Comparison of ENCODE assay signal across 9 mouse cellular contexts in the genomic region with DNA sequence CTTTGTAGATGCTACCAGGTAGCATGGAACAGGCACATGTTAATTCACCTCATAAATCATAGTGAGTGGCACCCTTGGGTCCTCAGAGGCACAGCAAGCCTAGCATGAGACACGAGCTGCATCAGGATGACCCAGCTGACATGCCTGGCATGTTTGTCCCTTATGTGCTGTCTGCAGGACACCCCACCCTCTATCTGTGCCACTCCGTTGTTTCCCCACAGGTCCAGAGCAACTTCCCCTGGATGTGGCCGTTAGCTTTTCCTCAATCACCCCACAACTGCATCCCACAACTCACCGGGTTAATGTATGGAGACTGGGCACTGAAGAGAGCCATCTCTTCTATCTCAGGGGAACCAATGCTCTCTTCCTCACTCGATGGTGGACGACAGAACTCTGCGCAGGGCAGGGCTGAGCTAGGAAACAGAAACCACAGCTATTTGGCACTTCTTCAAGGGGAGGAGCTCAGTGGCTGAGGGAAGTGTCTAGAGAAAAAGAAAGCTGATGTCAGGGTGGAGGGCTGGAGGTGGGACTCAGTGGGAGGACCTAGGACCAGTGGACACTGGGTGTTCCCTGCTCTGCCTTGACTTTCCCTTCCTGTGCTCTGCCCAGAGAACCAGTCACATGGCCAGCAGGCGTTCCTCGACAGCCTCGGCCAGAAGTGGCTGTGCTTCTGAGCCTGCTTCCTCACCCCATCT. TPM values are rescaled to one million over a fixed set of nuclear protein-coding genes. Genes with fewer than 3 reads are reported as not detected.
DNase-seq lines count a peak whose midpoint lies in the region; ATAC-seq lines count a peak whose summit lies in the region.
"Had no signal": no experiment of that assay in that cellular context is flagged by ENCODE, and none has a peak within 500 bp of the region (broad histone marks: within the 10 kb centered on the region; RNA-seq: fewer than 3 reads in every experiment).

A gene (minus strand): TSS at position 464 of the 695 bp plus-strand sequence.

- H3K4me2 ChIP-seq in midbrain, embryonic 14.5 days (ENCODE audit: low read length): no peak within 1 kb of the TSS
- H3K4me2 ChIP-seq in midbrain, embryonic 13.5 days (replicated peaks): no peak within 1 kb of the TSS
- peak within 1 kb of the TSS; percentile 62 for H3K4me2 ChIP-seq in heart, embryonic 13.5 days
- no peak within 1 kb of the TSS for H3K4me2 ChIP-seq in forebrain, embryonic 16.5 days (ENCODE audit: low read length)
- H3K4me2 ChIP-seq: embryonic facial prominence, embryonic 12.5 days had no signal

- no peaks in the 10 kb centered on the region for H3K27me3 ChIP-seq in midbrain, embryonic 14.5 days (ENCODE audit: control insufficient read depth, insufficient read depth, low read length)
- no peaks in the 10 kb centered on the region for H3K27me3 ChIP-seq in midbrain, embryonic 13.5 days
- H3K27me3 ChIP-seq in heart, embryonic 13.5 days (replicated peaks): no peaks in the 10 kb centered on the region
- no peaks in the 10 kb centered on the region for H3K27me3 ChIP-seq in forebrain, embryonic 16.5 days (replicated peaks; ENCODE audit: control insufficient read depth, insufficient read depth, low read length)
- H3K27me3 ChIP-seq: embryonic facial prominence, embryonic 12.5 days had no signal

- peak; percentile 5 for DNase-seq in midbrain, embryonic 14.5 days
- DNase-seq in kidney, postnatal 36 days: peak; percentile 80 to 86
- DNase-seq in thymus, postnatal 14 days: peak; percentile 75

- H3K36me3 ChIP-seq in midbrain, embryonic 14.5 days (ENCODE audit: control insufficient read depth, insufficient read depth, low read length): no peaks in the 10 kb centered on the region
- no peaks in the 10 kb centered on the region for H3K36me3 ChIP-seq in midbrain, embryonic 13.5 days
- H3K36me3 ChIP-seq in heart, embryonic 13.5 days: no peaks in the 10 kb centered on the region
- H3K36me3 ChIP-seq in forebrain, embryonic 16.5 days (ENCODE audit: control insufficient read depth, insufficient read depth): no peaks in the 10 kb centered on the region
- H3K36me3 ChIP-seq: embryonic facial prominence, embryonic 12.5 days had no signal

- H3K9me3 ChIP-seq in midbrain, embryonic 14.5 days (ENCODE audit: control insufficient read depth, low read length): no peaks in the 10 kb centered on the region
- H3K9me3 ChIP-seq in midbrain, embryonic 13.5 days: no peaks in the 10 kb centered on the region
- H3K9me3 ChIP-seq in heart, embryonic 13.5 days: 0 out of 2 replicates have a peak, but pooled peaks cover 8% of the 10 kb centered on the region
- no peaks in the 10 kb centered on the region for H3K9me3 ChIP-seq in forebrain, embryonic 16.5 days (ENCODE audit: control insufficient read depth, low read length)
- H3K9me3 ChIP-seq: embryonic facial prominence, embryonic 12.5 days had no signal

- no peaks in the 10 kb centered on the region for H3K4me1 ChIP-seq in midbrain, embryonic 14.5 days (ENCODE audit: control insufficient read depth, insufficient read depth, low read length)
- H3K4me1 ChIP-seq in midbrain, embryonic 13.5 days (replicated peaks): no peaks in the 10 kb centered on the region
- H3K4me1 ChIP-seq in brown adipose tissue, adult 24 weeks (ENCODE audit: control insufficient read depth, insufficient read depth, insufficient read length, low read length): peaks cover 35% of the 10 kb centered on the region
- peaks cover 9% of the 10 kb centered on the region for H3K4me1 ChIP-seq in heart, embryonic 13.5 days
- no peaks in the 10 kb centered on the region for H3K4me1 ChIP-seq in forebrain, embryonic 16.5 days (replicated peaks; ENCODE audit: control insufficient read depth, insufficient read depth, low read length)
- H3K4me1 ChIP-seq: embryonic facial prominence, embryonic 12.5 days had no signal

- H3K27ac ChIP-seq in midbrain, embryonic 14.5 days (replicated peaks; ENCODE audit: low read depth, low read length): no peak within 1 kb of the TSS
- H3K27ac ChIP-seq in midbrain, embryonic 13.5 days: no peak within 1 kb of the TSS
- H3K27ac ChIP-seq in brown adipose tissue, adult 24 weeks (replicated peaks; ENCODE audit: low read depth, low read length): peak within 1 kb of the TSS; percentile 85
- peak within 1 kb of the TSS; percentile 53 for H3K27ac ChIP-seq in heart, embryonic 13.5 days (replicated peaks)
- H3K27ac ChIP-seq in forebrain, embryonic 16.5 days (ENCODE audit: low read length): no peak within 1 kb of the TSS
- H3K27ac ChIP-seq: embryonic facial prominence, embryonic 12.5 days had no signal

- no peak within 1 kb of the TSS for H3K4me3 ChIP-seq in midbrain, embryonic 14.5 days (replicated peaks; ENCODE audit: low read depth, low read length)
- no peak within 1 kb of the TSS for H3K4me3 ChIP-seq in midbrain, embryonic 13.5 days (replicated peaks)
- peak within 1 kb of the TSS; percentile 72 for H3K4me3 ChIP-seq in brown adipose tissue, adult 24 weeks (ENCODE audit: insufficient read depth, low read depth, low read length)
- H3K4me3 ChIP-seq in heart, embryonic 13.5 days: peak within 1 kb of the TSS; percentile 48
- H3K4me3 ChIP-seq in forebrain, embryonic 16.5 days (replicated peaks; ENCODE audit: low read length): no peak within 1 kb of the TSS
- H3K4me3 ChIP-seq: embryonic facial prominence, embryonic 12.5 days had no signal

- no peak within 1 kb of the TSS for H3K9ac ChIP-seq in midbrain, embryonic 14.5 days (replicated peaks; ENCODE audit: low read length)
- no peak within 1 kb of the TSS for H3K9ac ChIP-seq in midbrain, embryonic 13.5 days (replicated peaks)
- peak within 1 kb of the TSS; percentile 68 for H3K9ac ChIP-seq in heart, embryonic 13.5 days
- no peak within 1 kb of the TSS for H3K9ac ChIP-seq in forebrain, embryonic 16.5 days (replicated peaks; ENCODE audit: low read depth, low read length)
- H3K9ac ChIP-seq: embryonic facial prominence, embryonic 12.5 days had no signal

- ATAC-seq in midbrain, embryonic 14.5 days (ENCODE audit: low FRiP score, low TSS enrichment): no peak
- ATAC-seq in midbrain, embryonic 13.5 days: no peak
- ATAC-seq in heart, embryonic 13.5 days (ENCODE audit: extremely low read depth, insufficient number of reproducible peaks, low FRiP score, low TSS enrichment): peak; percentile 8; the same call in 1 of the 2 replicates
- peak; percentile 96 for ATAC-seq in monocyte, adult 5-6 weeks (replicated peaks; ENCODE audit: insufficient number of reproducible peaks, low FRiP score, low TSS enrichment, poor library complexity, severe bottlenecking)
- no peak for ATAC-seq in forebrain, embryonic 16.5 days

- WGBS in midbrain, embryonic 14.5 days: 86% methylated on average over 10 of the region's 10 CpGs
- 91% methylated on average over 10 of the region's 10 CpGs for WGBS in midbrain, embryonic 13.5 days
- 46% methylated on average over 10 of the region's 10 CpGs for WGBS in heart, embryonic 13.5 days
- 77% methylated on average over 10 of the region's 10 CpGs for WGBS in forebrain, embryonic 16.5 days

RNA-seq across cellular contexts. Expression of the gene that starts here (rescaled TPM):
- 3.7 and 13.7 TPM in 2 replicates for polyA plus RNA-seq in midbrain, embryonic 14.5 days (2014; fragmentation: Nextera tagmentation; extraction: Ambion mirVana)
- 4.2 and 4.7 TPM in 2 replicates for polyA plus RNA-seq in midbrain, embryonic 13.5 days (2015; fragmentation: Nextera tagmentation; extraction: Ambion mirVana)
- 39.6 and 55.8 TPM in 2 replicates for polyA plus RNA-seq in brown adipose tissue, adult 24 weeks (2012; ENCODE audit: insufficient read depth, insufficient read length, missing spikeins)
- polyA plus RNA-seq in heart, embryonic 13.5 days (2015; fragmentation: Nextera tagmentation; extraction: Ambion mirVana): 60.2 and 67.9 TPM in 2 replicates
- total RNA-seq in monocyte, adult 5-6 weeks (2017): 23.7 to 36.3 TPM (median 30.3 TPM) in 3 replicates
- 6.8 and 8.3 TPM in 2 replicates for polyA plus RNA-seq in forebrain, embryonic 16.5 days (2015; fragmentation: Nextera tagmentation; extraction: Ambion mirVana)

Comparison
In these comparisons a context has a peak if more than half of its experiments do, and no peak if none do; other contexts are left out.
1. ATAC-seq: peak in heart, embryonic 13.5 days (single experiment) and monocyte, adult 5-6 weeks (single experiment); none in midbrain, embryonic 14.5 days (single experiment), midbrain, embryonic 13.5 days (single experiment) and forebrain, embryonic 16.5 days (single experiment).
2. DNase-seq: peak in every context shown above with its lines; median percentile 83 in kidney, postnatal 36 days; 75 in thymus, postnatal 14 days; 5 in midbrain, embryonic 14.5 days.
3. H3K27ac ChIP-seq: peak in brown adipose tissue, adult 24 weeks (single experiment) and heart, embryonic 13.5 days (single experiment); none in midbrain, embryonic 14.5 days (single experiment), midbrain, embryonic 13.5 days (single experiment) and forebrain, embryonic 16.5 days (single experiment).
4. H3K4me3 ChIP-seq: peak in brown adipose tissue, adult 24 weeks (single experiment) and heart, embryonic 13.5 days (single experiment); none in midbrain, embryonic 14.5 days (single experiment), midbrain, embryonic 13.5 days (single experiment) and forebrain, embryonic 16.5 days (single experiment).